Mouse (Mus musculus): Measurements from ENCODE around the gene Cfap43. TPM values are rescaled to one million over a fixed set of nuclear protein-coding genes. Genes with fewer than 3 reads are reported as not detected.
"Not testable (repeated sequence)": the region's sequence is repeated elsewhere in the genome, so short reads cannot be mapped to it uniquely, and the experiment has no call there.

Gene Cfap43
- polyA plus RNA-seq, 1 experiment, result 0.21 TPM

DNA sequence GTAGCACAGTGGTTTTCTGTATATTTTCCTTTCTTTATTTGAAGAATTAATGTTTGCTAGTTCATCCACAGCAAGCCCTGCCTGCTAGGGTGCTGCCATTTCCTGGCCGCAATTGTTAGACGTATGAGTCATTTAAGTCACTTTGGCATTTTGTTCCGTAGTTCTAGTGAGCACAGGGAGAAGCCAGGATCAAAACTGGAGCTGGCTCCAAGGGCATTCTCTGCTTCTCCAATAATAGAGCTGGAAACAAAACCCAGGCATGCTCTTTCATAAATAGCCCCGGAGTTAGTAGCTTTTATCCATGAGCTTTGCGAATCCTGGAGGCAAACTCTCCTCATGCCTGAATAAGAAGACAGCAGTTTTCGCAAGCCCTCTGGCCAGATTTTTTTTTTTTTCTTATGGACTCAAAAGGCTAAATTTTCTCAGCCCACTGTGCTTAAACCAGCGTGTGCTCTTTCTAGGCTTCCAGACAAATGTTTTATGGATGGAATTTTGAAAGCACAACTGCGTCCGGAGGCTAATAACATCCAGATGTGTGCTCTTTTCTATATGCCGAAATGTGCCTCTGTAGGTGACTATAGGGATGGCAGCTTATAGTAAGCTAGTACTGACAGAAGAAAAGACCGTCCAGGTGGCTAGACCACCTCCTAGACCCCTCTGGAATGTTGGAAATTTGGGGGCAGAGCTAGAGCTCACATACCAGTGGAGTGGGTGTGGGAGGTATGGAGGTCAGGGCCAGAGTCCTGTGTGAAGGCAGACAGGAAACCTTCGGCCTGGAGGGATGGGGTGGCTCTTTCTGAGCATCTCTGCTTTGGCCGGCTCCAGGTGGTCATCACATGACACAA is 64.9 kb downstream of the Cfap43 start:
- DNase-seq (ENCODE audit: low spot score), result no peak

DNA sequence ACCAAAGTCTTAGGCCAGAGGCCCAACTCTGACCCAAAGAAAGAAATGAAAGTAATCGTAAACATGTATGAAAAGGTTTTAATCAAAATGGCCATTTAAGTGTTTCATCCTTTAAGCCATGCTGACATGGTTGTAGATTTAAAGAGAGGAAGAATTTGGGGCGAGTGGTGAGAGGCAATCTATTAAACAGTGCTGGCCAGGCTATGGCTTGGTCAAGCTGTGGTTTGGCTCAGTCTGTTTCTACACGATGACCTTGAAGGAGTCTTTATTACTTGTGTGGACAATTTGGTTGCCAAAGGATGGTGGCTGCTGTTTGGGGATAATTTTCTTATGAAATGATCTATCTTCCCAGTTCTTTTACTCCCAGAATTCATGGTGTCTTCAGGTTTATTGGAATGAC is 66.0 kb downstream of the Cfap43 start:
- no peak for DNase-seq (ENCODE audit: low spot score)

GRCm38 (mm10) chr19:47852131-47852530 is 67.0 kb downstream of the Cfap43 start:
- DNase-seq (ENCODE audit: low spot score), result not testable (repeated sequence)

GRCm38 (mm10) chr19:47849735-47850134 is 69.4 kb downstream of the Cfap43 start:
- DNase-seq (ENCODE audit: low spot score), result no peak

GRCm38 (mm10) chr19:47841234-47841633 is 77.9 kb downstream of the Cfap43 start:
- DNase-seq (ENCODE audit: low spot score), result not testable (repeated sequence)

- DNase-seq (ENCODE audit: low spot score), result no peak
These were observed 81.6 kb downstream of the Cfap43 start for GRCm38 (mm10) chr19:47837527-47837901.

- DNase-seq (ENCODE audit: low spot score), result no peak
These were observed 82.2 kb downstream of the Cfap43 start for GRCm38 (mm10) chr19:47836701-47837526.

DNA sequence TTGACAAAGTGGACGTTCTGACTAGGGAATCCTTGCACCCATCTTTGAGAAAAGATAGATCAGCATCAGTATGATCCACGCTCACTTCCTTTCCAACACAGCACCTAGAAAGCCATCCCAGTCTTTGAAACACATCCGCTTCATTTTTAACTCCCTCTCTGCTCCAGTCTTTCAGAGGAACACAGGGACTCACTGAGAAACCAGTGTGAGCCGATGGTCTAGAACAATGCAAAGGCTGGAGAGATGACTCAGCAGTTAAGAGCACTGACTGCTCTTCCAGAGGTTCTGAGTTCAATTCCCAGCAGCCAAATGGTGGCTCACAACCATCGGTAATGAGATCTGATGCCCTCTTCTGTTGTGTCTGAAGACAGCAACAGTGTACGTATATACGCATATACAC is 83.3 kb downstream of the Cfap43 start:
- DNase-seq (ENCODE audit: low spot score), result no peak

GRCm38 (mm10) chr19:47834614-47835013 is 84.5 kb downstream of the Cfap43 start:
- DNase-seq (ENCODE audit: low spot score), result no peak

GRCm38 (mm10) chr19:47832316-47832715 is 86.8 kb downstream of the Cfap43 start:
- no peak for DNase-seq (ENCODE audit: low spot score)

DNA sequence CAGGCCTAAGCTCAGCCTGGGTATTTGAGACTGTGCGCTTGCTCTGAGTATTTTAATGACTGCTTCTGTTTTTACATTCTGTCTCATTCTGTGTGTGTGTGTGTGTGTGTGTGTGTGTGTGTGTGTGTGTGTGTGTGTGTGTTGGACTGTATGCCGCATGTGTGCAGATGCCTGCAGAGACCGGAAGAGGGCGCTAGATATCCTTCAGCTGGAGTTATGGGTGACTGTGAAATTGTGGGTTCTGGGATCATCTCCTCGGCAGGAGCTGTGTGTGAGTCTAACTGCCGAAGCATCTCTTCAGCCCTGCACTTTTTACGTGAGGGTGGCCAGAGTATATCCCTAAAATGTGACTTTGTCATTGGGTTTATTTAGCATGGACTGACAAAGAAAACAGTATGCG is 88.0 kb downstream of the Cfap43 start:
- no peak for DNase-seq (ENCODE audit: low spot score)

DNA sequence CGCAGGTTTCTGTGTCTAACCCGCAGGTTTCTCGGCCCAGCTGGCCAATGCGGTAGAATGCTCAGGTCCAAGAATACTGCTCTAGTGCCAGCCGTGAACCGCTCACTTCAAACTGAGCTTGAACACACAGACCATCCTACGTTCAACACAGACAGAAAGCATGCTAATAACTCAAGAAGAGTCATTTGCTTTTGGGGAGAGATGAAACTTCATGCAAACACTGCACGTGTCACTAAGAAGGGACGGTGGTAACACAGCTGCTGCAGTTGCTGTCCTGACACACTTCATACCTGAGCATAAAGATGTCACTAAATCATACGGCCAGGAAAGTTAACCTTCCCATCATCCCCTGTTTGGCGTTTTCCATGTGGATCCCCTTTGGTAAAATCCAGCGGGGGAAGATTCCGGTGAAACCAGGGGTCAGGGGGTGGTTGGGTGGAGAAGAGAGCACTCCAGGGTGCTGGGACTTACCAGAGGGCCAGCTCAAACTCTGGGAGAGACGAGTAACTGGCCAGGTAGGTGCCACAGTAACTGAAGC is 89.1 kb downstream of the Cfap43 start:
- no peak for DNase-seq (ENCODE audit: low spot score)

DNA sequence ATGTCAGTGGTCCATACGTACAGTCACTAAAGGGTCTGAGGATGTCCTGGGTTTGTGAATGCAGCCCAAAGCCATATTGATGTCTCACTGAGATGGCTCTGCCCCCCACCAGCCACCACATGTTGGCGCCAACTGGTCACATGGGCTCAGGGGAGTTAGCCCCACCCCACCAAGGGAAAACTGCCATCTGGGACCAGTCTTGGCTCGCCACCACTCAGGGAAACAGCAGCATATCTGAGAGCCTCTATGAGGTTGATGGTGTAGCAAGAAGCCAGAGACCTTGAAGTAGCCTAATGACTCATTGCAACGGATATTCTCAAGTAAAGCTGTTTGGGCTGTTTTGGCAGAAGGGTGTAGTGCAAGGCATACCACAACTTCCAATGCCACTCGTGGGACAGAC is 95.1 kb downstream of the Cfap43 start:
- DNase-seq (ENCODE audit: low spot score), result no peak

DNA sequence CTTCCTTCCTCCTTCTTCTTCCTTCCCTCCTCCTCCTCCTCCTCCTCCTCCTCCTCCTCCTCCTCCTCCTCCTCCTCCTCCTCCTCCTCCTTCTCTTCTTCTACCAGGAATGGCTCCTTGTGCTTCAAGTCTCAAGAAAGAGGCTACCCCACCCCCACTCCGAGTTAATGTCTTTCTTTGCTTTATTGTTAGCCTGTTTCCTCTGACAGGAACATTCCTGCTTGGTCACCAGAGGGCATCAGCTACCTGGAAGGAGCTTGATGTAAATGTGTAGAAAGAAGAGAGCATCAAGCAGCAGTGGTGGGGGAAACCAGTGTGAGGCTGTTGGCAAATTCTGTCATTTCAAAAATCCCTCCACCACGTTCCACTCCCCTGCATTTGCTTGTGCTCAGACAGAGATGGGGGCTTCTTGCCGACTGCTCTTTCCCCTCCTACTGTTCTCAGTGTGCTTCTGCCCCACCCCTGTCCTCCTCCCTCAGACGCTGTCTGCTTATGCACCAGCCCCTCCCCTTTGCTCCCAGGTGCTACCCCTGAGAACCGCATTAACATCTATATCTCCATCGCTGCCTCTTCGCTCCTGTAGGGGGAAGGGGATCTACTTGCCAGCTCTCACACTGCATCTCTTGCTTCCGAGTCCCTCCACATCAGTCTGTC is 96.8 kb downstream of the Cfap43 start:
- DNase-seq (ENCODE audit: low spot score), result no peak

- no peak for DNase-seq (ENCODE audit: low spot score)
These were observed 97.6 kb downstream of the Cfap43 start for GRCm38 (mm10) chr19:47821494-47821872.

- no peak for DNase-seq (ENCODE audit: low spot score)
These were observed 98.1 kb downstream of the Cfap43 start for GRCm38 (mm10) chr19:47820832-47821493.

DNA sequence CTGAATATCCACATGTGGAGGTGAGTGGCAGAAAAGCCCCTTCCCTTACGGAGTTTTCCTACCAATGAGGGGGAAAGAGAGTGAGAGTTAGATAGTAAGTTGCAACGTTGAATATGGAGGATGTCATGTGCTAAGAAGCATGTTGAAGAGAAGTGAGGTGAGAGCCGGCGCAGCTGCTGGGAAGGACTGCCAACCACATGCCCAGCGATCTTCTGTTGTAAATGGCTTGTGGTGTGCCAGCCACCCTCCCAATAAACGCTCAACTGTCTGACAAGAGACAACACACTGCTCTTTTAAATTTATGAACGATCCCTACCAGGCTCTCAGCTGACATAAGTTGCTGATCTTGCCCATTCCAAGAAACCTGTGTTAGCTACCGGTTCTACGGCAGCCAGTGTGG is 101.4 kb downstream of the Cfap43 start:
- DNase-seq (ENCODE audit: low spot score), result no peak

- DNase-seq (ENCODE audit: low spot score), result no peak
These were observed 104.4 kb downstream of the Cfap43 start for GRCm38 (mm10) chr19:47814721-47815120.

- no peak for DNase-seq (ENCODE audit: low spot score)
These were observed 107.0 kb downstream of the Cfap43 start for GRCm38 (mm10) chr19:47812091-47812490.

- DNase-seq (ENCODE audit: low spot score), result no peak
These were observed 120.5 kb downstream of the Cfap43 start for GRCm38 (mm10) chr19:47798583-47798982.

DNA sequence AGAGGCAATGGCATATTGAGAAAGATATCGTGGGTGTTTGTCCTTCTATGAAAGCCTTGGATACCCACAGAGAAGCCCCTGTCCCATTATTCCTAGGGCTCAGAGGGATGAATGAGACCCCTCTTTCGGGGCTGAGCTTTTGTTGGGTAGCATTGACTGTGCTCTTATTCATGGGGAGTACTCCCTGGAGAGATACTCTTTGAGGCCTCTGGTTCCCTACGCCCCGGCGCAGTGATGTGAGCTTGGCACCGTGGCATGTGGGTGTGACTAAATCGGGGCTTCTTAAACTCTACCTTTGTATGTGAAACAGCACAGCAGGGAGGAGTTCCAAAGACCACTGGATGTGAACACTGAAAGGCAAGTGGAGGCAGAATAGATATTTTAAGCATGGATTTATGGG is 122.4 kb downstream of the Cfap43 start:
- no peak for DNase-seq (ENCODE audit: low spot score)

Data from urinary bladder, adult 2 months (tissue).